Mouse (Mus musculus) thymus, postnatal 4 days (tissue): ENCODE data around the gene Zfp984.
A peak's percentile ranks its signal among the peaks of the same experiment; 100 is the strongest.
"Not testable (repeated sequence)": the region's sequence is repeated elsewhere in the genome, so short reads cannot be mapped to it uniquely, and the experiment has no call there.

Source experiments
- DNase-seq: peaks from one replicate; pipeline ENCODE4 v3.0.0; 2021

Zfp984 gene

GRCm38 (mm10) chr4:147809292-147809965 lies at the start of gene Zfp984:
TSS of gene Zfp984 (minus strand) at chr4:147809788.
- DNase-seq, result peak; percentile 73

- no peak for DNase-seq
Observed at GRCm38 (mm10) chr4:147850776-147851175, 41.2 kb upstream of the Zfp984 start.

- no peak for DNase-seq
Observed at GRCm38 (mm10) chr4:147848584-147848991, 39.0 kb upstream of the Zfp984 start.

GRCm38 (mm10) chr4:147847614-147848583 lies 38.3 kb upstream of the Zfp984 start, which contains the start of gene Zfp933:
TSS of gene Zfp933 (minus strand) at chr4:147848366.
- DNase-seq, result peak; percentile 54

GRCm38 (mm10) chr4:147842871-147843270 lies 33.3 kb upstream of the Zfp984 start:
- no peak for DNase-seq

GRCm38 (mm10) chr4:147839282-147839681 lies 29.7 kb upstream of the Zfp984 start:
- DNase-seq, result not testable (repeated sequence)

GRCm38 (mm10) chr4:147824389-147824788 lies 14.8 kb upstream of the Zfp984 start:
- no peak for DNase-seq

- DNase-seq, result not testable (repeated sequence)
Observed at GRCm38 (mm10) chr4:147821414-147821813, 11.8 kb upstream of the Zfp984 start.

- DNase-seq, result not testable (repeated sequence)
Observed at GRCm38 (mm10) chr4:147819659-147820058, 10.1 kb upstream of the Zfp984 start.

GRCm38 (mm10) chr4:147814592-147815167 lies 5.1 kb upstream of the Zfp984 start:
- DNase-seq, result no peak

- peak; percentile 33 for DNase-seq
Observed at GRCm38 (mm10) chr4:147813249-147813765, 3.7 kb upstream of the Zfp984 start.

- DNase-seq, result not testable (repeated sequence)
Observed at GRCm38 (mm10) chr4:147809966-147810304, 347 bp upstream of the Zfp984 start.

GRCm38 (mm10) chr4:147808483-147808882 lies 1.1 kb downstream of the Zfp984 start:
- not testable (repeated sequence) for DNase-seq

GRCm38 (mm10) chr4:147795308-147795707 lies 14.3 kb downstream of the Zfp984 start:
- DNase-seq, result not testable (repeated sequence)

GRCm38 (mm10) chr4:147794026-147794665 lies 15.4 kb downstream of the Zfp984 start:
- DNase-seq, result not testable (repeated sequence)

- DNase-seq, result not testable (repeated sequence)
Observed at GRCm38 (mm10) chr4:147793390-147793916, 16.1 kb downstream of the Zfp984 start.

- not testable (repeated sequence) for DNase-seq
Observed at GRCm38 (mm10) chr4:147791729-147792128, 17.9 kb downstream of the Zfp984 start.

GRCm38 (mm10) chr4:147746255-147746654 lies 63.3 kb downstream of the Zfp984 start:
- DNase-seq, result not testable (repeated sequence)

GRCm38 (mm10) chr4:147738636-147739369 lies 70.8 kb downstream of the Zfp984 start:
- peak; percentile 29 for DNase-seq
